Mouse (Mus musculus) hindbrain, embryonic 16.5 days (tissue): Measurements from ENCODE around the gene Rab3b. TPM values are rescaled to one million over a fixed set of nuclear protein-coding genes. Genes with fewer than 3 reads are reported as not detected.

Experiments used
- ATAC-seq: fragments of 200-750 bp; cut with Nextera tagmentation; 2 replicates; pipeline ENCODE4 v1.8.0; 2017; ENCODE audit warnings: moderate TSS enrichment, moderate library complexity
- H3K27ac ChIP-seq: fragments of 300-500 bp; sonication (generic); 2 replicates; pipeline ENCODE4 v1.5.1; 2014; ENCODE audit warnings: low read depth, mild to moderate bottlenecking, control low read depth, low read length, moderate library complexity
- H3K27me3 ChIP-seq: fragments of 300-500 bp; sonication (generic); replicated peaks from 2 replicates; pipeline ENCODE4 v1.6.1; 2014; ENCODE audit warnings: low read length; ENCODE audit not compliant: control insufficient read depth, insufficient read depth
- H3K36me3 ChIP-seq: fragments of 300-500 bp; sonication (generic); 2 replicates; pipeline ENCODE4 v1.6.1; 2014; ENCODE audit warnings: mild to moderate bottlenecking, low read length, moderate library complexity, mixed read lengths; ENCODE audit not compliant: control insufficient read depth, insufficient read depth
- H3K4me1 ChIP-seq: fragments of 300-500 bp; sonication (generic); 2 replicates; pipeline ENCODE4 v1.6.1; 2014; ENCODE audit warnings: low read depth, low read length; ENCODE audit not compliant: control insufficient read depth, insufficient read depth
- H3K4me2 ChIP-seq: fragments of 300-500 bp; sonication (generic); 2 replicates; pipeline ENCODE4 v1.6.1; 2014; ENCODE audit warnings: mild to moderate bottlenecking, low read length, control low read depth, moderate library complexity
- H3K4me3 ChIP-seq: fragments of 300-500 bp; sonication (generic); 2 replicates; pipeline ENCODE4 v1.5.1; 2014; ENCODE audit warnings: mild to moderate bottlenecking, low read length, control low read depth, moderate library complexity
- H3K9ac ChIP-seq: fragments of 300-500 bp; sonication (generic); 2 replicates; pipeline ENCODE4 v1.6.1; 2014; ENCODE audit warnings: low read depth, mild to moderate bottlenecking, control low read depth, low read length, moderate library complexity
- H3K9me3 ChIP-seq: fragments of 300-500 bp; sonication (generic); 2 replicates; pipeline ENCODE4 v1.6.1; 2014; ENCODE audit warnings: mild to moderate bottlenecking, low read length, moderate library complexity; ENCODE audit not compliant: control insufficient read depth
- WGBS: fragments of 180-500 bp; shearing (Covaris S2); extraction: QIAGEN DNeasy Blood & Tissue Kit; methylation state at CpG from one replicate; pipeline ENCODE4 v1.1.7; 2014; 5-methylcytosine and 5-hydroxymethylcytosine counted together
- polyA plus RNA-seq: library from polyadenylated mRNA; unstranded; fragments of >200 nt; fragmentation: Nextera tagmentation; extraction: Ambion mirVana; gene quantifications from 2 replicates; pipeline ENCODE4 v1.2.1, GENCODE M21; 2015

Gene Rab3b
- polyA plus RNA-seq, 1 experiment from 2014 or later, result 249 TPM

DNA sequence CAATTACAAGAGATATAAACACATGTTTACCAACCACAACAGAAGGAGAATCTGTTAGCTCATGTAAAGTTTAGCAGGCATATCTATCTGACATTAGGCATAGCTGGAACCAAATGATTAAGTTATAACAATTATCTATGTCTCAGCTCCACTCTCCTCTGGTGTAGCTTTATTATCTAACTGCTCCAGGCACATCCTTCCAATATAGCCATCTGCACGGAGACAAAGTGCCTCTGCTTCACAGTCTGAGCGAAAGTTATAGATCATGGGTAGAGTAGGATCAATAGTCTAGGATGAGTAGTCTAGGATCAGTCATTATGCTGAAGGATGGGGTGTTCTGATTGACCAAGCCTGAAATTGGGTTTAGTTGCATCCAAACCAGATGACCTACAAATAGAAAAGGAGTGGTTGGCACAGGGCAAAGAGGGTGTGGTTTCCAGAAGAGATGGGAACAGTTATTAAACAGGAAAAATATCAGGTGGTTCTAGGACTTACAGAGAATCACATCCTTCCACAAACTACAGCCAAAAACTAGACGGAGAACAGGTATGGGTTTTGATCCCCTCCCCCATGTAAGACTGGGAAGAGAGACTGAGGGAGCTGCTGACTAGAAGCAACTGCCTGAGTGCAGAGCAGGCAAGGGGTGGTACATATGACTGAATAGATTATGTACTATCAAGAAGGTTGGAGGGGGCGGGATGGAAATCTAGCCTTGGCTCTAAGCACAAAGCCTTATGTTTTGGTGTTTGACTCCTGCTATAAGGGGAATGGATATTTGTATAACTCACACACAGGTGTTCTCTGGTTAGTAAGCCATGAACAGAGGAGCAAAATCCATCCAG lies 82.0 kb downstream of the Rab3b start:
- ATAC-seq, result no peak
- Histone ChIP-seq H3K27me3 (no peaks in the 10 kb centered on the region), H3K4me1 (no peaks in the 10 kb centered on the region), H3K27ac (no peak overlapping the region), H3K4me2 (no peak overlapping the region), H3K36me3 (no peaks in the 10 kb centered on the region), H3K9me3 (no peaks in the 10 kb centered on the region), H3K4me3 (no peak overlapping the region), H3K9ac (no peak overlapping the region)
- 86% methylated on average over 4 of the region's 4 CpGs for WGBS

DNA sequence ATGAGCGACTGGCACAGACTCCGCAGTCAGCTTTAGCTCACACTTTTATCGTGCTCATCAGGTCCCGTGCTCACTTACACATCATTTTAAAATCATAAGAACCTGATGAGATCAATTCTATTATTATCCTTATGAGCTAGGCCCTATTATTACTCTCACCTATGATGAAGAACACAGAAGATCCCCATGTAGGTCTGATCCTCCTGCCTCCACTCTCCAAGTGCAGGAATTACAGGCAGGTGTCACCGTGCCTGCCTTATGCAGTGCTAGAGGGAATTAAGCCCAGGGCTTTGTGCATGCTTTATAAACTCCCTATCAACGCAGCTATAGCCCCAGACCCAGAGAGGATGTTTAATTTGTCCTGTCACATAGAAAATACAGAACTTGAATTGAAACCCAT lies 84.2 kb downstream of the Rab3b start:
- no peak overlapping the region for H3K9ac ChIP-seq
- H3K4me1 ChIP-seq, result no peaks in the 10 kb centered on the region
- H3K27me3 ChIP-seq, result no peaks in the 10 kb centered on the region
- H3K27ac ChIP-seq, result no peak overlapping the region
- no peaks in the 10 kb centered on the region for H3K9me3 ChIP-seq
- H3K4me2 ChIP-seq, result no peak overlapping the region
- H3K36me3 ChIP-seq, result no peaks in the 10 kb centered on the region
- ATAC-seq, result peak; percentile 58; the same call in 1 of the 2 replicates
- no peak overlapping the region for H3K4me3 ChIP-seq
- WGBS, result 73% methylated on average over 6 of the region's 6 CpGs

DNA sequence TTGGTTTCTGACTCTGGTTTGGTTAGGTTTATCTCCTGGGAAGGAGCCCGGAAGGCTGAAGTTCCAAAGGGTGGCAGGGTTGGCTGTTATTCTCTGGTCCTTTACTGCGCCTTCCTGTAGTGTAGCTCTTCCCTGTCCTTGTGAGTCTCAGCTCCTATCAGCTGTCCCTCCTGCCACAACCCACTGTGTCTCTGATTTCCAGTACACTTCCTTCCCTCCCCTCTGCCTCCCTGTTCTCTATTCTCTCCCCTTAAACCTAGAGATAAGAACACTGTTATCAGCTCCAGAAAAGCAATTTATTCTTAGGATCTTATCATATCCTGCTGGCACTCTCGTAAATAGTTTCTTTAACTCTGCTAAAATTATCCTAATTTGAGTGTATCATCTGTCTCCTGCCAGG lies 90.7 kb downstream of the Rab3b start:
- H3K4me2 ChIP-seq, result no peak overlapping the region
- no peaks in the 10 kb centered on the region for H3K9me3 ChIP-seq
- no peak overlapping the region for H3K9ac ChIP-seq
- no peaks in the 10 kb centered on the region for H3K36me3 ChIP-seq
- H3K4me3 ChIP-seq, result no peak overlapping the region
- no peaks in the 10 kb centered on the region for H3K27me3 ChIP-seq
- H3K4me1 ChIP-seq, result no peaks in the 10 kb centered on the region
- ATAC-seq, result no peak
- 81% methylated on average over 3 of the region's 3 CpGs for WGBS
- H3K27ac ChIP-seq, result no peak overlapping the region

DNA sequence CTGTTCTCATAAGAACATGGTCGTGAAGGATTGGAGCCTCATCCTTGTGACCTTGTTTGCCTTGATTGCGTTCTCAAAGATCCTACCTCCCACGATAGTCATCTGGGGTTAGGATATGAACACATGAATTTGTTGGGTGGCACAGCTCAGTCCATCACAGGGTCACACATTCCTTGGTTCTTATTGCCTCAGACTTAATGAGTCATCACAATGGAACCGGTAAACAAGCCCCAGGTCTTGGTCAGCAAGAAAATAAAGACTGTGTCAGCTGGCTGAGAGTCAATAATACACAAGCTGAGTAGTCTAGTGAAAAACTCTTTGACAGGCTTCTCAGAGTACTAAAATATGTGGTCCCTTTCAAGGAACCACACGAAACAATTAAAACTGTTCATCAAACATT lies 92.2 kb downstream of the Rab3b start:
- H3K27ac ChIP-seq, result no peak overlapping the region
- H3K36me3 ChIP-seq, result no peaks in the 10 kb centered on the region
- ATAC-seq, result no peak
- no peaks in the 10 kb centered on the region for H3K27me3 ChIP-seq
- WGBS, result 81% methylated on average over 5 of the region's 5 CpGs
- no peaks in the 10 kb centered on the region for H3K4me1 ChIP-seq
- H3K9me3 ChIP-seq, result no peaks in the 10 kb centered on the region
- no peak overlapping the region for H3K4me2 ChIP-seq
- H3K4me3 ChIP-seq, result no peak overlapping the region
- no peak overlapping the region for H3K9ac ChIP-seq

DNA sequence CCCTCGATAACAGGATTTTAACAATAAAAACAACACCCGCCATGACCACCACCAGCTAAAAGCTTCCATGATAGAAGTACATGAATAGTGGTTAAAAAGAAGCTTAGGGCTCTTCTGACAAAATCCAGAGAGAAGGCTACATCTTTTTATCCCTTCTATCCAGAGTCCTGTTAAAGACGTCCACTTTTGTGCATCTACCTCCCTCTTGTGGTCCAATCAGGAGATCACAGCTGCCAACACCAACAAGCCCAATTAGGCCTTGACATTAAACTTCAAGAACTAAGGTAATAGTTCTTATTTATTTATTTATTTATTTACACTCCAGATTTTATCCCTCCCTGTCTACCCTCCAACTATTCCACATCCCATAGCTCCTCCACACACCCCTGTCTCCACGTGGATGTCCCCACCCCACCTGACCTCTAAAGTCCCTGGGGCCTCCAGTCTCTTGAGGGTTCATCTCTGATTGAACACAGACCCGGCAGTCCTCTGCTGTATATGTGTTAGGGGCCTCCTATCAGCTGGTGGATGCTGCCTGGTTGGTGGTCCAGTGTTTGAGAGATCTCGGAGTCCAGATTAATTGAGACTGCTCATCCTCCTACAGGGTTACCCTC lies 97.7 kb downstream of the Rab3b start:
- ATAC-seq, result peak; percentile 76
- WGBS, result 55% methylated on average over 6 of the region's 6 CpGs
- Histone ChIP-seq H3K27me3 (no peaks in the 10 kb centered on the region), H3K4me3 (no peak overlapping the region), H3K4me1 (no peaks in the 10 kb centered on the region), H3K27ac (no peak overlapping the region), H3K9me3 (no peaks in the 10 kb centered on the region), H3K36me3 (no peaks in the 10 kb centered on the region), H3K9ac (no peak overlapping the region), H3K4me2 (no peak overlapping the region)

DNA sequence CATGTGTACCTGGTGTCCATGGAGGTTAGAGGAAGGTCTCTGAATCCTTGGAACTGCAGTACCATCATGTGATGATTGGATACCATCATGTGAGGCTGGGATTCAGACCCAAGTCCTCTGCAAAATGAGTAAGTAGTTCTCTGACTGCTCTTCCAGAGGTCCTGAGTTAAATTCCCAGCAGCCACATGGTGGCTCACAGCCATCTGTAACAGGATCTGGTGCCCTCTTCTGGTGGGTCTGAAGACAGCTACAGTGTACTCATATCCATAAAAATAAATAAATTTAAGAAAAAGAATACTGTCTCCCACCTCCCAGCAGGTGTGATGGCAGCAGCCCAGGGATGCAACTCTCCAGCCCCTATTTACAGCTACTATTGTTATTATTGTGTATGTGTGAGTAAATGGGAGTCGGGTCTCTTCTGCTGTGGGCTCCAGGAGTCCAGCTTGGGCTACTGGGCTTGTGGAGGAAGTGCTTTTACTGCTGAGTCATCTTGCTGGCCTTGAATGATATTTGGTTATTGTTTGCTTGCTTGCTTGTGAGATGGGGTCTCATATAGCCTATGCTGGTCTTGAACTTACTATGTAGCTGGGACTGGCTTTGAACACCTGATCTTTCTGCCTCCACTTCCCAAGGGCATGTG lies 108.1 kb downstream of the Rab3b start:
- Histone ChIP-seq H3K4me1 (no peaks in the 10 kb centered on the region), H3K9ac (no peak overlapping the region), H3K27me3 (no peaks in the 10 kb centered on the region), H3K36me3 (no peaks in the 10 kb centered on the region), H3K4me2 (no peak overlapping the region), H3K27ac (no peak overlapping the region), H3K4me3 (no peak overlapping the region), H3K9me3 (no peaks in the 10 kb centered on the region)
- WGBS, result 94% methylated on average over 1 of the region's 1 CpGs
- ATAC-seq, result no peak

DNA sequence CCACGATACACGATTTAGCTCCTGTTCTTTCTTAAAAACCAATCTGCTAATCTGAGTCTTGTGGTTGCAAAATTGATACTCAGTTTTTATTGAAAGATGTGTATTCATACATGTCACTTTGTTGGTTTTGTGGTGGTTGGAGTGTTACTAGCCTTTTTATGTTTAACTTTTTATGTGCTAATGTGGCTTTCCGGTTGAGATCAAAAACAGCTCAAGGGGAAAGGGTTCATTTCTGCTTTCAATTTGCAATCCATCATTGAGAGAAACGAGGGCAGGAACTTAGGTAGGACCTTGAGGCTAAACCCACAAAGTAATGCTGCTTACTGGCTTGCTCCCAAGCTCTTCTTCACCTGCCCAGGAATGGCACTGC lies 108.6 kb downstream of the Rab3b start:
- Histone ChIP-seq H3K9ac (no peak overlapping the region), H3K4me3 (no peak overlapping the region), H3K36me3 (no peaks in the 10 kb centered on the region), H3K9me3 (no peaks in the 10 kb centered on the region), H3K27me3 (no peaks in the 10 kb centered on the region), H3K4me1 (no peaks in the 10 kb centered on the region), H3K27ac (no peak overlapping the region), H3K4me2 (no peak overlapping the region)
- no peak for ATAC-seq
- 79% methylated on average over 4 of the region's 4 CpGs for WGBS

DNA sequence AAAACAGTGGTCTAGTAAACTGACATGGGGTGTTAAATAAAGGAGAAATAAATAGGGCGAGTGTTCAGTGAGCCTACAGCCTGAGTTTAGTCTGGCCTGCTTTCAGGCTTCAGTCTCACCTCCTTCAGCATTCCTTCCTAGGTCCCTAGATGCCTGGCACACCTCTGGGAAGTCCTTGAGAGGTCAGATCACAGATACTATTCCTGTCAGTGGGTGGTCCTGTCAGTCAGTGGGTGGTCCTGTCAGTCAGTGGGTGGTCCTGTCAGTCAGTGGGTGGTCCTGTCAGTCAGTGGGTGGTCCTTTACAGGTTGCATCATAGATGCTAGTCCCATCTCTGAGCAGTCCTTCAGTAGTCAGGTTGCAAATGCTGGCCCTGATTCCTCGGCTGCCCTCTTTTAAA lies 110.6 kb downstream of the Rab3b start:
- Histone ChIP-seq H3K9ac (no peak overlapping the region), H3K27me3 (no peaks in the 10 kb centered on the region), H3K27ac (no peak overlapping the region), H3K9me3 (no peaks in the 10 kb centered on the region), H3K4me1 (no peaks in the 10 kb centered on the region), H3K36me3 (no peaks in the 10 kb centered on the region), H3K4me3 (no peak overlapping the region), H3K4me2 (no peak overlapping the region)
- ATAC-seq, result no peak
- 73% methylated on average over 2 of the region's 2 CpGs for WGBS

DNA sequence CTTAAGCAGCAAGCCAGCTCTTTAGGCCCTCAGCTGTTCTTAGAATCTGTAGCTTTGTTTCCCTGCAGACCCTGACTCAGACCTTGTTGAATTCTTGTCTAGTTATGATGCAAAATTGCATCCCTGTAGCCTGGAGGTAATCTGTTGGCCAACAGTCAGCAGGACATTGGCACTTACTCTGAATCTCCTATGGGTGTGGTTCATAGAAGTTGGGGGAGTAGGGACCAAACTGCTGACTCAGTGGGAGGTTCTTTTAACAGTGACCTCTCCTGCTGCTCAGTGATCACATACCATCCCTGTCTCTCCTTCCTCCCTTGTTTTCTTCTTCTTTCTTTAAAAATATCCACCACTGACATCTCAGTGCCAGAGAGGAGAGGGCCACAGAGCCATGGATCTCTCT lies 111.2 kb downstream of the Rab3b start:
- no peak overlapping the region for H3K4me3 ChIP-seq
- no peak overlapping the region for H3K4me2 ChIP-seq
- H3K9me3 ChIP-seq, result no peaks in the 10 kb centered on the region
- H3K27ac ChIP-seq, result no peak overlapping the region
- H3K36me3 ChIP-seq, result no peaks in the 10 kb centered on the region
- ATAC-seq, result no peak
- H3K4me1 ChIP-seq, result no peaks in the 10 kb centered on the region
- H3K9ac ChIP-seq, result no peak overlapping the region
- no peaks in the 10 kb centered on the region for H3K27me3 ChIP-seq
